Mouse (Mus musculus) small intestine, adult 2 months (tissue): ENCODE results near the gene Trp53rkb. TPM values are rescaled to one million over a fixed set of nuclear protein-coding genes. Genes with fewer than 3 reads are reported as not detected.
A peak's percentile ranks its signal among the peaks of the same experiment; 100 is the strongest.

Experiments used
- H3K27ac ChIP-seq: fragments of 200-500 bp; 2 replicates; pipeline ENCODE4 v1.5.1; 2012; ENCODE audit warnings: low read depth, low read length, control low read depth, inconsistent platforms; ENCODE audit not compliant: insufficient read depth
- H3K27me3 ChIP-seq: fragments of 200-500 bp; 2 replicates; pipeline ENCODE4 v1.6.1; 2012; ENCODE audit warnings: mild to moderate bottlenecking, moderate library complexity, low read length, inconsistent platforms; ENCODE audit not compliant: control insufficient read depth, insufficient read depth
- H3K36me3 ChIP-seq: fragments of 200-500 bp; 2 replicates; pipeline ENCODE4 v1.6.1; 2012; ENCODE audit warnings: mild to moderate bottlenecking, low read length, control low read depth, inconsistent platforms; ENCODE audit not compliant: control insufficient read depth, insufficient read depth
- H3K4me1 ChIP-seq: fragments of 200-500 bp; 2 replicates; pipeline ENCODE4 v1.6.1; 2012; ENCODE audit warnings: low read length, inconsistent platforms, mixed read lengths; ENCODE audit not compliant: control insufficient read depth, insufficient read depth, insufficient read length
- H3K4me3 ChIP-seq: fragments of 200-500 bp; 2 replicates; pipeline ENCODE4 v1.5.1; 2012; ENCODE audit warnings: low read depth, mild to moderate bottlenecking, control low read depth, inconsistent platforms, low read length, moderate library complexity
- CTCF ChIP-seq: fragments of 200-500 bp; IDR thresholded peaks from 2 replicates; pipeline ENCODE4 v1.5.1; 2012; ENCODE audit warnings: low read depth, mild to moderate bottlenecking, control low read depth, inconsistent platforms, low read length, moderate library complexity, mixed read lengths; ENCODE audit not compliant: insufficient replicate concordance, insufficient read length; ENCODE audit errors: extremely low read depth
- POLR2A ChIP-seq: fragments of 200-500 bp; IDR thresholded peaks from 2 replicates; pipeline ENCODE4 v1.6.1; 2012; ENCODE audit warnings: low read depth, mild to moderate bottlenecking, control low read depth, inconsistent platforms, low read length, moderate library complexity
- WGBS: fragments of 180-500 bp; shearing (Covaris S2); methylation state at CpG from one replicate; pipeline ENCODE4 v1.1.7; 2018; 5-methylcytosine and 5-hydroxymethylcytosine counted together
- polyA plus RNA-seq: library from polyadenylated mRNA; depleted of rRNA; stranded (reverse); fragments of >200 nt; gene quantifications from 2 replicates; pipeline ENCODE4 v1.2.3, GENCODE M21; 2012

The Trp53rkb gene
- polyA plus RNA-seq, 1 experiment, result 2.8 TPM

GRCm38 (mm10) chr2:166806173-166806705 is 13.9 kb downstream of the Trp53rkb start:
- H3K36me3 ChIP-seq, result 0 out of 2 replicates have a peak, but pooled peaks cover 2% of the 10 kb centered on the region
- WGBS, result 5% methylated on average over 14 of the region's 14 CpGs
- peak overlapping the region; percentile 67 for H3K27ac ChIP-seq
- peaks cover 5% of the 10 kb centered on the region; the same call in 1 of the 2 replicates for H3K4me1 ChIP-seq
- H3K27me3 ChIP-seq, result no peaks in the 10 kb centered on the region
- peak overlapping the region; percentile 99 for H3K4me3 ChIP-seq
- no peak for TF ChIP-seq POLR2A
- TF ChIP-seq CTCF, result no peak

GRCm38 (mm10) chr2:166806813-166807212 is 14.5 kb downstream of the Trp53rkb start:
- Histone ChIP-seq H3K36me3 (0 out of 2 replicates have a peak, but pooled peaks cover 2% of the 10 kb centered on the region), H3K27me3 (no peaks in the 10 kb centered on the region), H3K4me3 (peak overlapping the region; percentile 15; the same call in 1 of the 2 replicates), H3K4me1 (peaks cover 5% of the 10 kb centered on the region; the same call in 1 of the 2 replicates), H3K27ac (no peak overlapping the region)
- TF ChIP-seq CTCF (no peak), POLR2A (no peak)
- 55% methylated on average over 6 of the region's 6 CpGs for WGBS

- Histone ChIP-seq H3K4me3 (no peak overlapping the region), H3K27me3 (no peaks in the 10 kb centered on the region), H3K27ac (no peak overlapping the region), H3K4me1 (peaks cover 5% of the 10 kb centered on the region; the same call in 1 of the 2 replicates), H3K36me3 (0 out of 2 replicates have a peak, but pooled peaks cover 2% of the 10 kb centered on the region)
- WGBS, result 93% methylated on average over 5 of the region's 5 CpGs
- TF ChIP-seq CTCF (no peak), POLR2A (no peak)
Observed at GRCm38 (mm10) chr2:166809499-166809898, 17.2 kb downstream of the Trp53rkb start.

- WGBS, result 95% methylated on average over 10 of the region's 10 CpGs
- no peaks in the 10 kb centered on the region for H3K27me3 ChIP-seq
- no peak overlapping the region for H3K4me3 ChIP-seq
- TF ChIP-seq CTCF, result no peak
- no peak for TF ChIP-seq POLR2A
- 0 out of 2 replicates have a peak, but pooled peaks cover 2% of the 10 kb centered on the region for H3K36me3 ChIP-seq
- no peak overlapping the region for H3K27ac ChIP-seq
- peaks cover 5% of the 10 kb centered on the region; the same call in 1 of the 2 replicates for H3K4me1 ChIP-seq
Observed at GRCm38 (mm10) chr2:166810821-166811220, 18.5 kb downstream of the Trp53rkb start.

- H3K4me3 ChIP-seq, result no peak overlapping the region
- no peaks in the 10 kb centered on the region for H3K27me3 ChIP-seq
- H3K4me1 ChIP-seq, result peaks cover 31% of the 10 kb centered on the region
- 0 out of 2 replicates have a peak, but pooled peaks cover 1% of the 10 kb centered on the region for H3K36me3 ChIP-seq
- WGBS, result 79% methylated on average over 9 of the region's 9 CpGs
- no peak overlapping the region for H3K27ac ChIP-seq
- TF ChIP-seq CTCF (no peak), POLR2A (no peak)
Observed at GRCm38 (mm10) chr2:166818463-166819143, 26.3 kb downstream of the Trp53rkb start.

GRCm38 (mm10) chr2:166819849-166820248 is 27.5 kb downstream of the Trp53rkb start:
- WGBS, result 68% methylated on average over 8 of the region's 8 CpGs
- H3K27me3 ChIP-seq, result no peaks in the 10 kb centered on the region
- 0 out of 2 replicates have a peak, but pooled peaks cover 1% of the 10 kb centered on the region for H3K36me3 ChIP-seq
- no peak overlapping the region for H3K4me3 ChIP-seq
- no peak overlapping the region for H3K27ac ChIP-seq
- TF ChIP-seq CTCF (no peak), POLR2A (no peak)
- H3K4me1 ChIP-seq, result peaks cover 36% of the 10 kb centered on the region

GRCm38 (mm10) chr2:166820844-166821243 is 28.5 kb downstream of the Trp53rkb start:
- Histone ChIP-seq H3K36me3 (0 out of 2 replicates have a peak, but pooled peaks cover 1% of the 10 kb centered on the region), H3K4me1 (peaks cover 40% of the 10 kb centered on the region), H3K27ac (no peak overlapping the region), H3K4me3 (no peak overlapping the region), H3K27me3 (no peaks in the 10 kb centered on the region)
- WGBS, result 51% methylated on average over 2 of the region's 2 CpGs
- TF ChIP-seq CTCF (no peak), POLR2A (no peak)
